Mouse (Mus musculus) thymus, adult 2 months (tissue): ENCODE data around the gene Mogs. TPM values are rescaled to one million over a fixed set of nuclear protein-coding genes. Genes with fewer than 3 reads are reported as not detected.

Source experiments
- DNase-seq: peaks from one replicate; pipeline ENCODE4 v3.0.0; 2021
- H3K27ac ChIP-seq: fragments of 200-500 bp; 2 replicates; pipeline ENCODE4 v1.5.1; 2012; ENCODE audit warnings: low read length, control low read depth; ENCODE audit not compliant: control insufficient read depth, insufficient read depth
- H3K27me3 ChIP-seq: fragments of 200-500 bp; 2 replicates; pipeline ENCODE4 v1.6.1; 2012; ENCODE audit warnings: mild to moderate bottlenecking, low read length, moderate library complexity, mixed read lengths; ENCODE audit not compliant: control insufficient read depth, insufficient read depth
- H3K36me3 ChIP-seq: fragments of 200-500 bp; 2 replicates; pipeline ENCODE4 v1.6.1; 2012; ENCODE audit warnings: mild to moderate bottlenecking, low read length, moderate library complexity; ENCODE audit not compliant: control insufficient read depth, insufficient read depth
- H3K4me1 ChIP-seq: fragments of 200-500 bp; replicated peaks from 2 replicates; pipeline ENCODE4 v1.6.1; 2012; ENCODE audit warnings: low read length; ENCODE audit not compliant: control insufficient read depth, insufficient read depth
- H3K4me3 ChIP-seq: fragments of 200-500 bp; 2 replicates; pipeline ENCODE4 v1.5.1; 2012; ENCODE audit warnings: mild to moderate bottlenecking, low read length, control low read depth, moderate library complexity; ENCODE audit not compliant: control insufficient read depth, insufficient read depth
- CTCF ChIP-seq: fragments of 200-500 bp; IDR thresholded peaks from 2 replicates; pipeline ENCODE4 v1.5.1; 2012; ENCODE audit warnings: mild to moderate bottlenecking, control low read depth, low read length, moderate library complexity, borderline replicate concordance; ENCODE audit not compliant: control insufficient read depth, poor library complexity, insufficient read depth; ENCODE audit errors: extremely low read depth
- POLR2A ChIP-seq: fragments of 200-500 bp; IDR thresholded peaks from 2 replicates; pipeline ENCODE4 v1.6.1; 2012; ENCODE audit warnings: mild to moderate bottlenecking, low read length, control low read depth, moderate library complexity; ENCODE audit not compliant: control insufficient read depth, poor library complexity, insufficient read depth; ENCODE audit errors: extremely low read depth
- WGBS: fragments of 180-500 bp; shearing (Covaris S2); methylation state at CpG from one replicate; pipeline ENCODE4 v1.1.7; 2018; 5-methylcytosine and 5-hydroxymethylcytosine counted together
- polyA plus RNA-seq: library from polyadenylated mRNA; depleted of rRNA; stranded (reverse); fragments of >200 nt; gene quantifications from 2 replicates; pipeline ENCODE4 v1.2.3, GENCODE M21; 2012

Gene Mogs
- polyA plus RNA-seq, 1 experiment, result 142 TPM

DNA sequence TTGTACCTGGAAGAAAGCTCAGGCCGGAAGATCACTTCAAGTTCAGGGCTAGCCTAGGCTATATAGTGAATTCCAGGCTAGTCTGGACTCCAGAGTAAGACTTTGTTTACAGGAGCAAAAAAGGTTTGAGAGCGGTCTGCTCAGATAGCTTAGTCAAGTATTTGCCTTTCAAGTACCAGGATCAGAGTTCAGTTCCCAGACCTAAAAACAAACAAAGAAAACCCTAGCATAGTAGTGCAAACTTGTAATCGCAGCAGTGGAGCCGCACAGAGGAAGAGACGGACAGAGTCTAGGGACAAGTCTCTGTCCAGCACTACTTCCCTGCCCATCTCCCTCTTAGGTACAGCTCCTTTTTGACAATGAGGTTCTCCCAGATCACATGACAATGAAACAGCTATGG lies 35.1 kb upstream of the Mogs start:
- WGBS, result 98% methylated on average over 5 of the region's 5 CpGs
- H3K36me3 ChIP-seq, result no peaks in the 10 kb centered on the region
- TF ChIP-seq CTCF, result no peak
- TF ChIP-seq POLR2A, result no peak
- no peak for DNase-seq
- no peak overlapping the region for H3K4me3 ChIP-seq
- H3K27me3 ChIP-seq, result peaks cover 3% of the 10 kb centered on the region; the same call in 1 of the 2 replicates
- peaks cover 11% of the 10 kb centered on the region for H3K4me1 ChIP-seq
- no peak overlapping the region for H3K27ac ChIP-seq

GRCm38 (mm10) chr6:83083497-83083896 lies 31.8 kb upstream of the Mogs start:
- 75% methylated on average over 5 of the region's 5 CpGs for WGBS
- no peak for DNase-seq
- no peak overlapping the region for H3K4me3 ChIP-seq
- peaks cover 11% of the 10 kb centered on the region for H3K4me1 ChIP-seq
- no peaks in the 10 kb centered on the region for H3K36me3 ChIP-seq
- no peak overlapping the region for H3K27ac ChIP-seq
- H3K27me3 ChIP-seq, result peaks cover 19% of the 10 kb centered on the region
- no peak for TF ChIP-seq CTCF
- no peak for TF ChIP-seq POLR2A

DNA sequence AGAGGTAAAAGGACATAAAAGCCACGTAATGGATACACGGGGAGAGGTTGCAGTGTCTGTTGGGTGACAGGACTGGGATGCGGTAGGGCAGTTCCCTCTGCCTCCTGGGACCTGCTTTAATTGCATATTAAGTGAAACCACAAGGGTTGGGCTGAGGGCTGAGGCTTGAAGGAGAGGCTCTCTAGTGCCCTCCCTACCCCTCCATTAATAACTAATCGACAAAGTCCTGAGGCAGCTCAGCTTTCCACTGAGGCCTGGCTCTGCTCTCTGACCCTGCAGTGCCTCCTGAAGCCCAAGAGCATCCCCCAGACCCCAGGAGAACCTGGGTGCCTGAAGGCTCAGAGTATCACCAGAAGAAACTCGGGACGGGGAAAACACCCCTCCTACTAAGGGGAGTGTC lies 30.8 kb upstream of the Mogs start:
- H3K36me3 ChIP-seq, result no peaks in the 10 kb centered on the region
- H3K4me3 ChIP-seq, result no peak overlapping the region
- 52% methylated on average over 6 of the region's 6 CpGs for WGBS
- no peak overlapping the region for H3K27ac ChIP-seq
- peaks cover 19% of the 10 kb centered on the region for H3K27me3 ChIP-seq
- no peak for DNase-seq
- TF ChIP-seq CTCF (no peak), POLR2A (no peak)
- H3K4me1 ChIP-seq, result 0 out of 2 replicates have a peak, but pooled peaks cover 4% of the 10 kb centered on the region

- Histone ChIP-seq H3K4me1 (0 out of 2 replicates have a peak, but pooled peaks cover 4% of the 10 kb centered on the region), H3K36me3 (no peaks in the 10 kb centered on the region), H3K27ac (no peak within 1 kb of the TSS), H3K27me3 (peaks cover 19% of the 10 kb centered on the region), H3K4me3 (no peak within 1 kb of the TSS)
- TF ChIP-seq CTCF, result no peak
- TF ChIP-seq POLR2A, result no peak
- 4% methylated on average over 42 of the region's 42 CpGs for WGBS
- no peak for DNase-seq
Measured at GRCm38 (mm10) chr6:83086121-83087035, 28.9 kb upstream of the Mogs start, which contains the start of gene Lbx2. TSS of gene Lbx2 (plus strand) at chr6:83086367.

DNA sequence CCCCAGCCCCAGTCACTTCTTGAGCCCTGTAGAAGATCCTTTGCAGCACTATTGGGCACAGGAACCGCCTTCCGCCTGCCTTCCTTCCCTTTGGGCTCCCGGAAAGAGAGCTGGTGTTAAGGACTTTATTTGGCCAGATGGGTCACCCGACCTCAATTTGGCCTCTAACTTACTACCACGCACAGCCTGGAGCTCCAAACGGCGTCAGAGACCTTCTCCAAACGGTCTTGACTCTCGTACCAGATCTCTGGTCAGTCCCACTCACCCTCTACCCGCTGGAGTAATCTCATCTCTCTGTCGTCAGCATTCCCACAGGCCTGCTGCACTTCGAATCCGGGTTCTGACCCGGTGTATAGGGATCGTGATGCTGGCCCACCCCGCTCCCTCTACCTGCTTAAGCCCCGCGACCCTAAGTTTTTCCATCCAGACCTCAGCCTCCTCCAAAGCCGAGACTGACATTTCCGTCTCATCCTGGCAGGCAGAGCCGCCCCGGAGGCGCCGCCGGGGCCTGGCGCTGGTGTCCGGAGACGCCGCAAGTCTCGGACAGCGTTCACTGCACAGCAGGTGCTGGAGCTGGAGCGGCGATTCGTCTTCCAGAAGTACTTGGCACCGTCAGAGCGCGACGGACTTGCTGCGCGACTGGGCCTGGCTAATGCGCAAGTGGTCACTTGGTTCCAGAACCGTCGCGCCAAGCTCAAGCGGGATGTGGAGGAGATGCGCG lies 27.9 kb upstream of the Mogs start:
- 30% methylated on average over 47 of the region's 47 CpGs for WGBS
- Histone ChIP-seq H3K4me3 (no peak overlapping the region), H3K4me1 (0 out of 2 replicates have a peak, but pooled peaks cover 4% of the 10 kb centered on the region), H3K27ac (no peak overlapping the region), H3K27me3 (peaks cover 19% of the 10 kb centered on the region), H3K36me3 (no peaks in the 10 kb centered on the region)
- no peak for DNase-seq
- TF ChIP-seq POLR2A (no peak), CTCF (no peak)

- Histone ChIP-seq H3K27ac (no peak overlapping the region), H3K36me3 (no peaks in the 10 kb centered on the region), H3K27me3 (peaks cover 19% of the 10 kb centered on the region), H3K4me1 (0 out of 2 replicates have a peak, but pooled peaks cover 7% of the 10 kb centered on the region), H3K4me3 (no peak overlapping the region)
- WGBS, result 53% methylated on average over 9 of the region's 9 CpGs
- no peak for DNase-seq
- no peak for TF ChIP-seq CTCF
- no peak for TF ChIP-seq POLR2A
Measured at GRCm38 (mm10) chr6:83087926-83088260, 27.4 kb upstream of the Mogs start.
